Mouse (Mus musculus) heart, postnatal 0 days (tissue): ENCODE results near the gene Rasip1.

Source experiments
- CTCF ChIP-seq: IDR thresholded peaks from 2 replicates; pipeline ENCODE4 v1.5.1; 2016; ENCODE audit warnings: antibody characterized with exemption, control low read depth, low read depth
- EP300 ChIP-seq: IDR thresholded peaks from 2 replicates; pipeline ENCODE4 v1.6.1; 2016; ENCODE audit warnings: antibody characterized with exemption, low read depth

- no peak for TF ChIP-seq CTCF
- TF ChIP-seq EP300 = no peak
Observed at GRCm38 (mm10) chr7:45666161-45666560, 38.9 kb downstream of the Rasip1 start, which contains the start of gene Fut2.
